Mouse (Mus musculus): ENCODE measurements around the gene Dok1. TPM values are rescaled to one million over a fixed set of nuclear protein-coding genes. Genes with fewer than 3 reads are reported as not detected.

The Dok1 gene
- polyA plus RNA-seq, 1 experiment from 2014 or later, result 9.5 TPM

- Histone ChIP-seq H3K36me3 (ENCODE audit: control insufficient read depth, insufficient read depth, low read length) (no peaks in the 10 kb centered on the region), H3K9ac (ENCODE audit: low read depth, low read length) (no peak overlapping the region), H3K27me3 (replicated peaks; ENCODE audit: control insufficient read depth, insufficient read depth, low read length) (no peaks in the 10 kb centered on the region), H3K4me1 (ENCODE audit: control insufficient read depth, insufficient read depth, low read length) (no peaks in the 10 kb centered on the region), H3K4me3 (ENCODE audit: low read length) (no peak overlapping the region), H3K27ac (ENCODE audit: low read length) (no peak overlapping the region), H3K4me2 (ENCODE audit: low read depth, low read length) (no peak overlapping the region), H3K9me3 (ENCODE audit: control insufficient read depth, low read length) (no peaks in the 10 kb centered on the region)
- 87% methylated on average over 2 of the region's 2 CpGs for WGBS
- no peak for ATAC-seq
These were observed 9.5 kb downstream of the Dok1 start for GRCm38 (mm10) chr6:83023786-83024185.

- Histone ChIP-seq H3K4me1 (ENCODE audit: control insufficient read depth, insufficient read depth, low read length) (no peaks in the 10 kb centered on the region), H3K9ac (ENCODE audit: low read depth, low read length) (no peak overlapping the region), H3K9me3 (ENCODE audit: control insufficient read depth, low read length) (no peaks in the 10 kb centered on the region), H3K4me2 (ENCODE audit: low read depth, low read length) (no peak overlapping the region), H3K27me3 (replicated peaks; ENCODE audit: control insufficient read depth, insufficient read depth, low read length) (no peaks in the 10 kb centered on the region), H3K27ac (ENCODE audit: low read length) (no peak overlapping the region), H3K4me3 (ENCODE audit: low read length) (no peak overlapping the region), H3K36me3 (ENCODE audit: control insufficient read depth, insufficient read depth, low read length) (no peaks in the 10 kb centered on the region)
- WGBS, result 87% methylated on average over 9 of the region's 9 CpGs
- no peak for ATAC-seq
These were observed 10.3 kb downstream of the Dok1 start for GRCm38 (mm10) chr6:83023008-83023407.

- Histone ChIP-seq H3K27ac (ENCODE audit: low read length) (no peak overlapping the region), H3K4me1 (ENCODE audit: control insufficient read depth, insufficient read depth, low read length) (peaks cover 3% of the 10 kb centered on the region; the same call in 1 of the 2 replicates), H3K27me3 (replicated peaks; ENCODE audit: control insufficient read depth, insufficient read depth, low read length) (0 out of 2 replicates have a peak, but pooled peaks cover 3% of the 10 kb centered on the region), H3K36me3 (ENCODE audit: control insufficient read depth, insufficient read depth, low read length) (no peaks in the 10 kb centered on the region), H3K4me3 (ENCODE audit: low read length) (no peak overlapping the region), H3K9me3 (ENCODE audit: control insufficient read depth, low read length) (no peaks in the 10 kb centered on the region), H3K4me2 (ENCODE audit: low read depth, low read length) (no peak overlapping the region), H3K9ac (ENCODE audit: low read depth, low read length) (no peak overlapping the region)
- 78% methylated on average over 4 of the region's 4 CpGs for WGBS
- ATAC-seq, result no peak
These were observed 12.3 kb downstream of the Dok1 start for GRCm38 (mm10) chr6:83020836-83021593.

GRCm38 (mm10) chr6:83020121-83020520, 13.2 kb downstream of the Dok1 start:
- no peak overlapping the region for H3K4me3 ChIP-seq (ENCODE audit: low read length)
- 92% methylated on average over 6 of the region's 6 CpGs for WGBS

GRCm38 (mm10) chr6:83019044-83019443, 14.2 kb downstream of the Dok1 start:
- WGBS, result 71% methylated on average over 3 of the region's 3 CpGs
- Histone ChIP-seq H3K27me3 (replicated peaks; ENCODE audit: control insufficient read depth, insufficient read depth, low read length) (0 out of 2 replicates have a peak, but pooled peaks cover 3% of the 10 kb centered on the region), H3K4me1 (ENCODE audit: control insufficient read depth, insufficient read depth, low read length) (peaks cover 5% of the 10 kb centered on the region), H3K4me3 (ENCODE audit: low read length) (no peak overlapping the region), H3K27ac (ENCODE audit: low read length) (no peak overlapping the region), H3K9ac (ENCODE audit: low read depth, low read length) (no peak overlapping the region), H3K4me2 (ENCODE audit: low read depth, low read length) (no peak overlapping the region), H3K9me3 (ENCODE audit: control insufficient read depth, low read length) (no peaks in the 10 kb centered on the region), H3K36me3 (ENCODE audit: control insufficient read depth, insufficient read depth, low read length) (no peaks in the 10 kb centered on the region)
- ATAC-seq, result no peak

More at GRCm38 (mm10) chr6:83020121-83020520, 13.2 kb downstream of the Dok1 start:
- H3K27me3 ChIP-seq (replicated peaks; ENCODE audit: control insufficient read depth, insufficient read depth, low read length), result 0 out of 2 replicates have a peak, but pooled peaks cover 3% of the 10 kb centered on the region
- no peak overlapping the region for H3K4me2 ChIP-seq (ENCODE audit: low read depth, low read length)
- no peaks in the 10 kb centered on the region for H3K36me3 ChIP-seq (ENCODE audit: control insufficient read depth, insufficient read depth, low read length)
- H3K4me1 ChIP-seq (ENCODE audit: control insufficient read depth, insufficient read depth, low read length), result peaks cover 5% of the 10 kb centered on the region
- no peak overlapping the region for H3K27ac ChIP-seq (ENCODE audit: low read length)
- no peak overlapping the region for H3K9ac ChIP-seq (ENCODE audit: low read depth, low read length)
- no peak for ATAC-seq
- no peaks in the 10 kb centered on the region for H3K9me3 ChIP-seq (ENCODE audit: control insufficient read depth, low read length)

DNA sequence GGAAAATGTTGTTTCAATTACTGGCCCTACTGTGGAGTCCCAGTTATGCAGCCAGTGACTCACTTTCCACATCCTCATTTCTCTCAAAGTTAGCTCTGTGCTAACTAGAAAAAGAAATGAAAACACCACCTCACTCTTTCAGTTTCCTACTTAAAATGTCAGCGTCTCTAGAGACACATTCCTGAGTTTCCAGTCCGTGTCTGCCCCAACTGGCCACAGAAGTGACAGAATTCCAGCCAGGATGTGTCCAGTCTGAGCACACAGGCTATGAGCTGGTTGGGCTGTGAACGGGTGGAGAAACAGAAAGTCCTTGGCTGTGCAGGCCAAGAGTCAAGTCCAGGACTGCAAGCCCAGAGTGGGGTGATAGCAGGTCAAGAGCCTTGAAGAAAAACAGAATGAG, 16.1 kb downstream of the Dok1 start:
- H3K36me3 ChIP-seq (ENCODE audit: control insufficient read depth, insufficient read depth, low read length), result no peaks in the 10 kb centered on the region
- no peak for ATAC-seq
- H3K4me3 ChIP-seq (ENCODE audit: low read length), result no peak overlapping the region
- H3K9ac ChIP-seq (ENCODE audit: low read depth, low read length), result no peak overlapping the region
- no peak overlapping the region for H3K4me2 ChIP-seq (ENCODE audit: low read depth, low read length)
- H3K9me3 ChIP-seq (ENCODE audit: control insufficient read depth, low read length), result no peaks in the 10 kb centered on the region
- no peak overlapping the region for H3K27ac ChIP-seq (ENCODE audit: low read length)
- H3K4me1 ChIP-seq (ENCODE audit: control insufficient read depth, insufficient read depth, low read length), result peaks cover 5% of the 10 kb centered on the region
- WGBS, result 48% methylated on average over 3 of the region's 3 CpGs
- H3K27me3 ChIP-seq (replicated peaks; ENCODE audit: control insufficient read depth, insufficient read depth, low read length), result 0 out of 2 replicates have a peak, but pooled peaks cover 3% of the 10 kb centered on the region

DNA sequence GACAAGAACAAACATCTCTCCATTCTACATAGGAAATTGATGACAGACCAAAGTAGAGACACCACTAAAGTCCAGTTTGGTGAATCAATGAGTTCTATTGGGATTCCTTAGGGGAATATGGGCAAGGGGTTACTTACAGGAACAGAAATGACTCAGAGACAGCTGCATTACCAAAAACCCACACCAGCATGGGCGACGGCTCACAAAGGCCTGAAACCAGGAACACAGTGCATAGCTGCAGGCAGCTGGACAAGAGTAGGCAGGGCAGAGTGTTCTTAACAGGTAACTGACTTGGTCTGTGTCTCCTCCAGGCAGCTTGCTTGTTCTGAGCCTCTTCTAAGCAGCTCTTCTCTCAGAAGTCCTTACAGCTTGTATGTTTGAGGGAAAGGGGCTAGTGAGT, 17.5 kb downstream of the Dok1 start:
- peaks cover 5% of the 10 kb centered on the region for H3K4me1 ChIP-seq (ENCODE audit: control insufficient read depth, insufficient read depth, low read length)
- WGBS, result 87% methylated on average over 2 of the region's 2 CpGs

GRCm38 (mm10) chr6:83014482-83015466, 18.5 kb downstream of the Dok1 start:
- Histone ChIP-seq H3K27me3 (replicated peaks; ENCODE audit: control insufficient read depth, insufficient read depth, low read length) (0 out of 2 replicates have a peak, but pooled peaks cover 3% of the 10 kb centered on the region), H3K27ac (ENCODE audit: low read length) (no peak overlapping the region), H3K9me3 (ENCODE audit: control insufficient read depth, low read length) (no peaks in the 10 kb centered on the region), H3K4me1 (ENCODE audit: control insufficient read depth, insufficient read depth, low read length) (peaks cover 5% of the 10 kb centered on the region), H3K36me3 (ENCODE audit: control insufficient read depth, insufficient read depth, low read length) (no peaks in the 10 kb centered on the region), H3K4me3 (ENCODE audit: low read length) (no peak overlapping the region), H3K9ac (ENCODE audit: low read depth, low read length) (no peak overlapping the region), H3K4me2 (ENCODE audit: low read depth, low read length) (no peak overlapping the region)
- WGBS, result 65% methylated on average over 12 of the region's 12 CpGs
- peak; percentile 80 for ATAC-seq

More for the DNA sequence above, 17.5 kb downstream of the Dok1 start:
- Histone ChIP-seq H3K27ac (ENCODE audit: low read length) (no peak overlapping the region), H3K27me3 (replicated peaks; ENCODE audit: control insufficient read depth, insufficient read depth, low read length) (0 out of 2 replicates have a peak, but pooled peaks cover 3% of the 10 kb centered on the region), H3K9me3 (ENCODE audit: control insufficient read depth, low read length) (no peaks in the 10 kb centered on the region), H3K9ac (ENCODE audit: low read depth, low read length) (no peak overlapping the region), H3K4me2 (ENCODE audit: low read depth, low read length) (no peak overlapping the region), H3K36me3 (ENCODE audit: control insufficient read depth, insufficient read depth, low read length) (no peaks in the 10 kb centered on the region), H3K4me3 (ENCODE audit: low read length) (no peak overlapping the region)
- no peak for ATAC-seq

DNA sequence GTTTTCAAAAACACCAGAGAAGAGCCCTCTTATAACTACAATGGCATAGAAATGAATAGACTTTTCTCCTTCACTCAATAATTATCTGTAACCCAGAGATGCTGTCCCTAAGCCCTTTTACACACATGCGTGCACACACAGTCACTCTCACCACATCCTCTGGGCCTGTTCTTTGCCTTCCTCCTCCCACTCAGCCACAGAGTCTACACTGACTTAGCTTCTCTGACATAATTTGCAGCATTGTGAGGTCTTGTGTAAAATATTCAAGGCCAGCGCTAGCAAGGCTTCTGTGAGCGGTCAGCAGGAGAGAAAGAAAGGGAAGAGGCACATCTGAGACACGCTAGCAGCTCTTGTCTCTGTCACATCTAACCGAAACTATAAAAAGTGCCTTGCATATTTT, 19.8 kb downstream of the Dok1 start:
- no peak for ATAC-seq
- 72% methylated on average over 5 of the region's 5 CpGs for WGBS
- Histone ChIP-seq H3K27me3 (replicated peaks; ENCODE audit: control insufficient read depth, insufficient read depth, low read length) (0 out of 2 replicates have a peak, but pooled peaks cover 3% of the 10 kb centered on the region), H3K9ac (ENCODE audit: low read depth, low read length) (no peak overlapping the region), H3K36me3 (ENCODE audit: control insufficient read depth, insufficient read depth, low read length) (no peaks in the 10 kb centered on the region), H3K4me1 (ENCODE audit: control insufficient read depth, insufficient read depth, low read length) (peaks cover 5% of the 10 kb centered on the region), H3K4me3 (ENCODE audit: low read length) (no peak overlapping the region), H3K27ac (ENCODE audit: low read length) (no peak overlapping the region), H3K4me2 (ENCODE audit: low read depth, low read length) (no peak overlapping the region), H3K9me3 (ENCODE audit: control insufficient read depth, low read length) (no peaks in the 10 kb centered on the region)
